Mouse (Mus musculus) embryonic stem cell, embryonic (primary cell): ENCODE measurements around the gene Plcb2.

Source experiments
- CTCF ChIA-PET, 4 experiments: fragments of 300-600 bp in 2 of 4; fragments of 350-600 bp in 2 of 4; sonication (Branson Sonifier 250); formaldehyde crosslinking; loops; one replicate each; lab custom pipeline; 2022; ENCODE audit warnings: inconsistent platforms in 2 of 4; lab: Charles Lee
- POLR2A ChIA-PET, 4 experiments: fragments of 300-600 bp in 2 of 4; fragments of 350-600 bp in 2 of 4; sonication (Branson Sonifier 250); formaldehyde crosslinking; loops; one replicate each; lab custom pipeline; 2022; ENCODE audit warnings: antibody characterized with exemption in 4 of 4, inconsistent platforms in 1 of 4; lab: Charles Lee

Gene Plcb2

GRCm38 (mm10) chr2:118728337-118728736 lies at the start of gene Plcb2:
Plcb2 (minus strand) TSS chr2:118728438.
- POLR2A ChIA-PET, result interaction anchor here in 3 of 4 experiments (0.5 to 1.6 kb wide), 3 partner anchors 17 to 73 kb away, joined by 3 to 4 read pairs (median 3); partner anchors contain the start of gene Inafm2 (in 1 of the 3)
- CTCF ChIA-PET, result interaction anchor here in 3 of 4 experiments (0.6 to 3.3 kb wide), 7 partner anchors 32 to 599 kb away, joined by 4 to 23 read pairs (median 6); no protein-coding TSS in a partner anchor

- CTCF ChIA-PET, result interaction anchor here in 1 of 4 experiments (1.1 kb wide), 1 partner anchor 15 kb away, joined by 3 read pairs; no protein-coding TSS in a partner anchor
These were observed 48.1 kb upstream of the Plcb2 start for GRCm38 (mm10) chr2:118776295-118776694.

GRCm38 (mm10) chr2:118775846-118776245 lies 47.6 kb upstream of the Plcb2 start:
- CTCF ChIA-PET, result interaction anchor here in 1 of 4 experiments (1.2 kb wide), 1 partner anchor 12 kb away, joined by 3 read pairs; no protein-coding TSS in a partner anchor
- POLR2A ChIA-PET, result no interaction called here

More at GRCm38 (mm10) chr2:118776295-118776694, 48.1 kb upstream of the Plcb2 start:
- POLR2A ChIA-PET, result no interaction called here

GRCm38 (mm10) chr2:118775396-118775795 lies 47.2 kb upstream of the Plcb2 start:
- CTCF ChIA-PET, result interaction anchor here in 1 of 4 experiments (1.2 kb wide), 1 partner anchor 11 kb away, joined by 3 read pairs; no protein-coding TSS in a partner anchor
- POLR2A ChIA-PET, result no interaction called here

DNA sequence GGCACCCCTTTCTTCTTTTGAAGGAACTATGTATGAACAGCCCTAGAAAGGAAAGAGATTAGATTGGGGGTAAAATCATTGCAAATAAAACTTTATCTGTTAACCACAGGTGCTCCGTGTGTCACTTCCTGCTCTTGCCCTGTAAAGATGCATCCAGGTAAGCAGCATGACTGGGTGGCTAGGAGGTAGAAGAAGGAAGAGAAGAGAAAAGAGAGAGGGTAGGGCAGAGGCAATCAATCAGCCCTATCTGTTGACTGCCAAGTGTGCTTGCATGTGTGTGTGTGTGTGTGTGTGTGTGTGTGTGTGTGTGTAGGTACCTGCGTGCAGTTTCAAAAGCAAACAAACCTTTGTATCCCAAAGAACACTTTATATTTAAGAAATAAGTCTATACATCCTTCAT lies 46.3 kb upstream of the Plcb2 start:
- ChIA-PET CTCF (interaction anchor here in 1 of 4 experiments (1.2 kb wide), 1 partner anchor 10 kb away, joined by 3 read pairs; no protein-coding TSS in a partner anchor), POLR2A (no interaction called here)

GRCm38 (mm10) chr2:118772158-118772874 lies 44.1 kb upstream of the Plcb2 start, which contains the start of gene Phgr1:
Phgr1 (plus strand) TSS chr2:118772769.
- CTCF ChIA-PET, result no interaction called here

GRCm38 (mm10) chr2:118766041-118767033 lies 38.1 kb upstream of the Plcb2 start:
- ChIA-PET POLR2A (interaction anchor here in 2 of 4 experiments (0.5 to 0.9 kb wide), 2 partner anchors 17 to 428 kb away, joined by 3 to 4 read pairs; no protein-coding TSS in a partner anchor), CTCF (interaction anchor here in 3 of 4 experiments (0.5 to 4.6 kb wide), 10 partner anchors 13 to 569 kb away, joined by 3 to 17 read pairs (median 4); partner anchors contain the start of genes Disp2 (in 1 of the 3) and Knstrn (in 1 of the 3))

More at GRCm38 (mm10) chr2:118772158-118772874, 44.1 kb upstream of the Plcb2 start, which contains the start of gene Phgr1:
- POLR2A ChIA-PET, result interaction anchor here in 1 of 4 experiments (1.4 kb wide), 1 partner anchor 12 kb away, joined by 3 read pairs; no protein-coding TSS in a partner anchor

GRCm38 (mm10) chr2:118764875-118765274 lies 36.6 kb upstream of the Plcb2 start:
- ChIA-PET CTCF (interaction anchor here (0.5 to 4.7 kb wide), 31 partner anchors 9 to 565 kb away, joined by 3 to 38 read pairs (median 5); partner anchors contain the start of genes Disp2 (in 2 of the 4) and Inafm2 (in 1 of the 4)), POLR2A (interaction anchor here in 3 of 4 experiments (0.5 to 1.8 kb wide), 7 partner anchors 10 to 347 kb away, joined by 3 to 9 read pairs (median 4); partner anchors contain the start of gene Knstrn (in 1 of the 3))

GRCm38 (mm10) chr2:118764094-118764831 lies 36.0 kb upstream of the Plcb2 start:
- ChIA-PET POLR2A (interaction anchor here in 3 of 4 experiments (0.5 to 2.5 kb wide), 14 partner anchors 10 to 347 kb away, joined by 3 to 9 read pairs (median 4); partner anchors contain the start of genes Disp2 (in 1 of the 3), Inafm2 (in 1 of the 3), Ivd (in 1 of the 3) and Knstrn (in 1 of the 3)), CTCF (interaction anchor here (0.5 to 4.7 kb wide), 50 partner anchors 9 to 770 kb away, joined by 3 to 38 read pairs (median 4); partner anchors contain the start of genes Disp2 (in 2 of the 4), Inafm2 (in 1 of the 4) and Knstrn (in 1 of the 4))

GRCm38 (mm10) chr2:118763469-118763868 lies 35.2 kb upstream of the Plcb2 start:
- CTCF ChIA-PET, result interaction anchor here (0.5 to 4.7 kb wide), 35 partner anchors 9 to 495 kb away, joined by 3 to 38 read pairs (median 4); partner anchors contain the start of genes Disp2 (in 1 of the 4) and Inafm2 (in 1 of the 4)

DNA sequence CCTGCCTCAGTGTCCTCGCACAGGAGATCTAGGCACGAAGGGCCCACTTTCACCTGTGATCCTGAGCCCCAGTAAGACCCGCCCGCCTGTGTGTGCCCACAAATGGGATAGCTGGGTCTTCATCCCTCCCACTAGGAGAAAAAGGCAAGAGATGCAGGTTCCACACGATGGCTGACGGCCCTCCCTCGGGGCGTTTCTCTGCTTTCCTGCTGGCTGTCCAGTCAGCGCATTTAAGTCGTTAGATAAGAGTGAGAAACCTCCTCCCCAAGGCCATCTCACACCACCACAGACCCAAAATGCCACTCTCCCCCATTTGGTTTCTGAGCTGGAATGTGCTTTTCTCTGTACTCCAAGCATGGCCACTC lies 34.5 kb upstream of the Plcb2 start:
- ChIA-PET POLR2A (interaction anchor here in 3 of 4 experiments (0.8 to 2.5 kb wide), 15 partner anchors 11 to 581 kb away, joined by 3 to 15 read pairs (median 4); partner anchors contain the start of genes Disp2 (in 1 of the 3), Inafm2 (in 1 of the 3) and Ivd (in 1 of the 3)), CTCF (interaction anchor here (0.7 to 4.7 kb wide), 25 partner anchors 11 to 276 kb away, joined by 3 to 38 read pairs (median 5); partner anchors contain the start of genes Inafm2 (in 2 of the 4) and Disp2 (in 1 of the 4))

More at GRCm38 (mm10) chr2:118763469-118763868, 35.2 kb upstream of the Plcb2 start:
- POLR2A ChIA-PET, result interaction anchor here in 3 of 4 experiments (0.6 to 2.5 kb wide), 11 partner anchors 9 to 284 kb away, joined by 3 to 9 read pairs (median 4); partner anchors contain the start of genes Disp2 (in 1 of the 3), Inafm2 (in 1 of the 3) and Ivd (in 1 of the 3)

- ChIA-PET POLR2A (interaction anchor here in 3 of 4 experiments (0.5 to 2.5 kb wide), 22 partner anchors 10 to 582 kb away, joined by 3 to 15 read pairs (median 4); partner anchors contain the start of genes Ankrd63 (in 1 of the 3), Disp2 (in 1 of the 3), Inafm2 (in 1 of the 3) and Ivd (in 1 of the 3)), CTCF (interaction anchor here (0.6 to 4.7 kb wide), 29 partner anchors 10 to 496 kb away, joined by 3 to 38 read pairs (median 4); partner anchors contain the start of genes Inafm2 (in 2 of the 4) and Disp2 (in 1 of the 4))
These were observed 33.9 kb upstream of the Plcb2 start, which contains the start of gene Ccdc9b for GRCm38 (mm10) chr2:118761906-118762783. Ccdc9b (minus strand) TSS chr2:118762661.

- ChIA-PET CTCF (interaction anchor here (0.5 to 4.7 kb wide), 17 partner anchors 11 to 496 kb away, joined by 3 to 38 read pairs (median 5); partner anchors contain the start of gene Disp2 (in 1 of the 4)), POLR2A (interaction anchor here in 2 of 4 experiments (0.5 to 2.2 kb wide), 8 partner anchors 9 to 275 kb away, joined by 3 to 15 read pairs (median 4); partner anchors contain the start of gene Inafm2 (in 1 of the 2))
These were observed 33.1 kb upstream of the Plcb2 start for GRCm38 (mm10) chr2:118761358-118761757.

GRCm38 (mm10) chr2:118760311-118761025 lies 32.2 kb upstream of the Plcb2 start:
- ChIA-PET CTCF (interaction anchor here in 3 of 4 experiments (0.6 to 4.7 kb wide), 16 partner anchors 11 to 137 kb away, joined by 3 to 38 read pairs (median 6); partner anchors contain the start of genes Inafm2 (in 1 of the 3) and Ivd (in 1 of the 3)), POLR2A (interaction anchor here in 1 of 4 experiments (1.1 to 2.1 kb wide), 3 partner anchors 13 to 58 kb away, joined by 3 to 4 read pairs (median 3); partner anchors contain the start of gene Knstrn)
